Mouse (Mus musculus) cortical plate, adult 2 months (tissue): ENCODE measurements at regions not wholly inside any gene's neighbourhood (a gene's known extent, or its start where the extent isn't known, plus 50 kb on each side); places are given as distances from the start of the nearest gene placed in this dataset.
A peak's percentile ranks its signal among the peaks of the same experiment; 100 is the strongest.

Source experiments
- H3K27ac ChIP-seq: fragments of 200-500 bp; 2 replicates; pipeline ENCODE4 v1.5.1; 2012; ENCODE audit warnings: low read length, control low read depth, inconsistent platforms; ENCODE audit not compliant: insufficient read depth
- H3K4me1 ChIP-seq: fragments of 200-500 bp; 2 replicates; pipeline ENCODE4 v1.6.1; 2011; ENCODE audit warnings: low read length; ENCODE audit not compliant: control insufficient read depth, insufficient read depth
- H3K4me3 ChIP-seq: fragments of 200-500 bp; 2 replicates; pipeline ENCODE4 v1.5.1; 2011; ENCODE audit warnings: mild to moderate bottlenecking, low read length, control low read depth; ENCODE audit not compliant: insufficient read depth
- CTCF ChIP-seq: fragments of 200-500 bp; IDR thresholded peaks from 2 replicates; pipeline ENCODE4 v1.5.1; 2011; ENCODE audit warnings: mild to moderate bottlenecking, control low read depth, low read length; ENCODE audit not compliant: insufficient read depth; ENCODE audit errors: extremely low read depth
- POLR2A ChIP-seq: fragments of 200-500 bp; IDR thresholded peaks from 2 replicates; pipeline ENCODE4 v1.6.1; 2011; ENCODE audit warnings: mild to moderate bottlenecking, low read length, control low read depth; ENCODE audit not compliant: insufficient read depth; ENCODE audit errors: extremely low read depth

DNA sequence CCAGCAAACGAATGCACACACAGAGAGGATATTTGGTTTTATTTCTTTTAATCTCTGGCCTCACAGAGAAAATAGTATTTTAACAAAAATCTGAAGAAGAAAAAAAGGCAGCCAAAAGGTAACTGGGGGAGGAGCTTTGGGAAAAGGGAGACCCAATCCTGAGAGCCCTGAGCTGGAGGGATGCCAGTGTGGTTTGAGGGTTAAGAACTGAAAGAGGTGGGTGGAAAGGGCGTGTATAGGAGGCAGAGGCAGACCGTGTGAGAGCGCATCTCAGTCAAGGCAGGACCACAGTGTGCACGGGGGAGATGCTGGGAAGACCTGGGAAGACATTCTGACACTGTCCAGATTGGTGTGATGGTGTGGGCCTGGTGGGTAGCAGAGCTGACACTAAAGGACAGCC, 138.4 kb upstream of the Ccdc54 start:
- Histone ChIP-seq H3K4me1 (no peaks in the 10 kb centered on the region), H3K27ac (no peak overlapping the region), H3K4me3 (no peak overlapping the region)
- no peak for TF ChIP-seq POLR2A
- no peak for TF ChIP-seq CTCF

DNA sequence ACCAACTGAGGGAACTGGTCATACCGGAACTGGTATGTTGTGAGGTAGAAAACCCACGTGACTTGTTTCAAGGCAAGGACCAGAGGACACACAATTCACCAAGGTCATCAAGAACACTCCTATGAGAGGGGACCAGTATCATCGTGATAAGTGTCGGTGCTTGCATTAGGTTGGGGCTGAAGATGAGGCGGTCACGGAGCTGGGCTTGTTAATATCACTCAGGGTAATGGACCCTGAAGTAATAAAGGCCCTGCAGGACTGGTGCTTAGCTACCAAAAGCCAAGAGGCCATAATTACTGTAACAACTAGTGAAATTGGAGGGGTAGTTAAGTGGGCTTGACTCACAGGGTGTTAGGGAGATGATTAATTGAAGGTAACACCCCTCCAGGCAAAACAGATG, 132.2 kb upstream of the Ccdc54 start:
- no peak overlapping the region for H3K27ac ChIP-seq
- H3K4me3 ChIP-seq, result no peak overlapping the region
- TF ChIP-seq CTCF (no peak), POLR2A (no peak)
- no peaks in the 10 kb centered on the region for H3K4me1 ChIP-seq

DNA sequence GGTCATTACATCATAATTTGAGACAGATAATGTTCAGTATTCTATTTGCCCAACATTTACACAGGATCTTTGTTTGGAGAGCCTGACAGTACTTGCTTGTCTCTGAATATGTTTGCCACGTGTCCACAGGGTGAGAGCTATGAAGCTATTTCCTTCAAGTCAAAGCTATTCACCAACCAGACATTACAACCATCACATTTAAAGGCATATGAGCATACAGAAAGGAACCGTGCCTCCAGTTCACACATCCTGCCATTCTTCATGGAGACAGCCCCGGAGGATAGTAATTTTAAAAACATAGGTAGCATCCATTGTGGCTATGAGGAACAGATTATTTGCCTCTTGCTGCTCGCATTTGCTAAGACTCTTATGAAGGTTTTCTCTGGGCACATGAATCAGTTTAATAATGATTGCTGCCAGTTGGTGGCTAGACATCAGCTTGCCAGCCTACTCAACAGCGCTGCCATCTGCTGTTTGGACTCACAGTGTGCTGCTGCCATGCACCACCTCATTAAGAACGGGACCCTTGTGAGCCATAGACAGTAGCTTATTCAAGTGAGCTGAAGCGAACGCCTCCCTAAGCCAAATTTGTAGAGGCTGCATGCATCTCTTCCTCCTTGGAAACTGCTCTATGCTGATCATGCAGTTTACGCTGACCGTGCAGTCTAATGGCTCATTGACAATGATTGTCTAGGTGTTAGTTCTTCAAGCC, 126.5 kb upstream of the Ccdc54 start:
- TF ChIP-seq POLR2A, result no peak
- TF ChIP-seq CTCF, result peak; percentile 23; the same call in 1 of the 2 replicates
- Histone ChIP-seq H3K27ac (no peak overlapping the region), H3K4me3 (no peak overlapping the region), H3K4me1 (no peaks in the 10 kb centered on the region; the same call in 1 of the 2 replicates)

DNA sequence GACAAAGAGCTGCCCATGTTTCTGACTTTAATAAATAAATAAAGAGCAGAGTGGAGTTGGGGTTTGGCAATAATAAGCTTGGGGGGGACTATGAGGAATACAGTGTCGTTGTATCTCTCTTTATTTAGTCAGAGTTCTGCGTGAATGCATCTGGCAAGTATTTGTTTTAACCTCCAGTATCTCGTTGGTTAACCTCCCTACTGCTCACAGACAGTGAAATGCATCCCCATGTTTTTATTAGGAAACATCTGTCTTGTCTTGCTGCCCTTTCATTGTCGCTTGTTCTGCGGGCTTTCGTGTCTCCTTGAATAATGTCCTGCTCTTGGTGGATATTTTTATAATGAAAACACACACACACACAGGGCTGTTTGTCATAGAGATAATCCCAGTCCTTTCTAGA, 118.8 kb upstream of the Ccdc54 start:
- H3K4me1 ChIP-seq, result no peaks in the 10 kb centered on the region
- no peak overlapping the region for H3K4me3 ChIP-seq
- H3K27ac ChIP-seq, result no peak overlapping the region
- no peak for TF ChIP-seq CTCF
- TF ChIP-seq POLR2A, result no peak

DNA sequence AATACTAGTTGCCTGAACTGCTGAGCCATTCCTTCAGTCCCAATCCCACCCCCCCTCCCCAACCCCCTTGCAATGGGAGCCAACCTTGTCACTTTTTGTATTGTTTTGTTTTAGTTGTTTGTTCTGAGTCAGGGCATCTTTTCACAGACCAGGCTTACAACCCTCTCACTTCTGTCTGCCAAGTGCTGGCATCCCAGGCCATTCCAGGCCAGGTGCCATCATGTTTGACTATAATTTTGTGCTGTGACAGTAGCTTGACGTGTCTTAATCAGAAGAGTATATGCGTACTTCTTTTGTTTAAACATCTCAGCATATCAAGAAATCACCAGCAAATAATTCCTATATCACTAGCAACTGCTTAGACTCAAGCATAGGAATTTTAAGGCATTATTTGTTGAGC, 117.0 kb upstream of the Ccdc54 start:
- no peaks in the 10 kb centered on the region for H3K4me1 ChIP-seq

DNA sequence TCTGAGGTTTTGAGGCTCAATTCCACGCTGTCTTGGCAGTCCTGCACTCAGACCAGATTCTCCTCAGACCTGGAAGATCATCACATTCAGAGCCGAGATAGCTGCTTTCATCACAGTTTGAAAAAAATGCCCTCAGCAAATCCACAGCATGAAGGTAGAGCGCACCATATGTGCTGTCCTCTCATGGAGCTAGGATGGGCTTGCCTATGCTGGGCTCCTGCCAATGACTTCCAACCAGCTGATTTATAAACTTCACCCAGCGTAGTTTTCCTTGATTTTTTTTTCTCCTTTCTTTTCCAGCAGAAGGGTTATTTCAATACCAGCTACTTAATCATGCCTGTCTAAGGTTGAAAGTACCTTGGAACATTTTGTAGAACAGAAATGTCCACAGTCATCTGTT, 115.0 kb upstream of the Ccdc54 start:
- Histone ChIP-seq H3K4me3 (no peak overlapping the region), H3K27ac (no peak overlapping the region), H3K4me1 (no peaks in the 10 kb centered on the region)
- TF ChIP-seq POLR2A (no peak), CTCF (no peak)

More for the DNA sequence above, 117.0 kb upstream of the Ccdc54 start:
- TF ChIP-seq CTCF (no peak), POLR2A (no peak)
- no peak overlapping the region for H3K4me3 ChIP-seq
- no peak overlapping the region for H3K27ac ChIP-seq

DNA sequence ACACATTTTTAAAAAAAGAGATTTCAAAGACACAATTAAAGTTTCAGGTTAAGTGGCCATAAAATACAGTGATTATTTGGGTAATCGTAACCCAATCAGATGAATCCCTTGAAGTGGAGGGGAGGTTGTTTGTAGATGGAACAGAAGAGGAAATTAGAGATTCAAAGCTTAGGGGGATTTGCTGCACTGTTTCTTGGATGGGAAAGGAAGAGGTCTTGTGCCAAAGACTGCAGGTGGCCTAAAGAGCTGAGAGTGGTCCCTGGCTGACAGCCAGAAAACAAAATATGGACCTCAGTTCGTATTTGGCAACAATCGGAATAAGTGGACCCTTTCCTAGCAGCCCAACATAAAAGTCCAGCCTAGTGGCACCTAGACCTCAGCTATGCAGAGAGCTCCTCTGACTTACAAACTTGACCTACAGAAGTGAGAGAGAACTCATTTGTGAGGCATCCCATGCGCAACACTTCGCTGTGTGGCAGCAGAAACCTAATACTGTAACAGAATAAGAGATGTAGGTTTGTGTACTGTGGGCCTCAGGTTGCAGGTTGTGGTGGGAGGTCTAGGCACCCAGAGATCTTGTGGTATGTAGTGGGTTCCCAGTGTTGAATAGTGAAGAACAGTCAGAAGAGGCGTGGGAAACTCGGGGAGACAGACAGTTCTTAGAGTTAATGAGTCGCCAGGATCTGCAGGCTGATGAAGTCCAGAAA, 110.0 kb upstream of the Ccdc54 start:
- Histone ChIP-seq H3K4me1 (no peaks in the 10 kb centered on the region), H3K27ac (no peak overlapping the region), H3K4me3 (no peak overlapping the region)
- TF ChIP-seq POLR2A (no peak), CTCF (no peak)

DNA sequence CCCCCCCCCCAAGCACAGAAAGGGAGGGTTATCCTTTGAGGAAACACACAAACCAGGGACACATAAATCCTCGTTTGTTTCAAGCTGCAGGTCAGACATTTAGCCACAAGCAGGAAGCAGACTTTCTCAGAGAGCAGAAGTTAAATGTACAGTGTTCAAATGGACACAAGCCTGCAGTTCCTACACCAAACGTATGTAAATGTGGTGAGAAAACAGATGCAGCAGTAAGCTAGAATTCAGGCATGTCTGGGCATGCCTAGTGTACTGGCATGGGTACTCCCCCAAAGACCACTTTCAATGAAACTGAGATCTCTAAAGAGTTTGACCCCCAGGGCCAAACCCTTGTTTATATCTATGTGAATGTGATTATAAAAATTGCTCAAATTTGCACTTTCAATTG, 109.2 kb upstream of the Ccdc54 start:
- Histone ChIP-seq H3K27ac (no peak overlapping the region), H3K4me1 (no peaks in the 10 kb centered on the region), H3K4me3 (no peak overlapping the region)
- TF ChIP-seq CTCF (no peak), POLR2A (no peak)

DNA sequence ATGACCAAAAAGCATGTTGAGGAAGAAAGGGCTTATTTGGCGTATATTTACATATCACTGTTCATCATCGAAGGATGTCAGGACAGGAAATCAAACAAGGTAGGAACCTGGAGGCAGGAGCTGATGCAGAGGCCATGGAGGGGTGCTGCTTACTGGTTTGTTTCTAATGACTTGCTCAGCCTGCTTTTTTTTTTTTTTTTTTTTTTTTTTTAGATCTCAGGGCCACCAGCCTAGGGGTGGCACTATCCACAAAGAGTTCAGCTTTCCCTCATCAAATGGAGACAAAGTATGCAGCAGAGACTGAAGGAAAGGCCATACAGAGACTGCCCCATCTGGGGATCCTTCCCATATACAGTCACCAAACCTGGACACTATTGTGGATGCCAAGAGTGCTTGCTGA, 106.8 kb upstream of the Ccdc54 start:
- TF ChIP-seq CTCF, result no peak
- TF ChIP-seq POLR2A, result no peak
- no peak overlapping the region for H3K4me3 ChIP-seq
- H3K4me1 ChIP-seq, result no peaks in the 10 kb centered on the region
- H3K27ac ChIP-seq, result no peak overlapping the region

DNA sequence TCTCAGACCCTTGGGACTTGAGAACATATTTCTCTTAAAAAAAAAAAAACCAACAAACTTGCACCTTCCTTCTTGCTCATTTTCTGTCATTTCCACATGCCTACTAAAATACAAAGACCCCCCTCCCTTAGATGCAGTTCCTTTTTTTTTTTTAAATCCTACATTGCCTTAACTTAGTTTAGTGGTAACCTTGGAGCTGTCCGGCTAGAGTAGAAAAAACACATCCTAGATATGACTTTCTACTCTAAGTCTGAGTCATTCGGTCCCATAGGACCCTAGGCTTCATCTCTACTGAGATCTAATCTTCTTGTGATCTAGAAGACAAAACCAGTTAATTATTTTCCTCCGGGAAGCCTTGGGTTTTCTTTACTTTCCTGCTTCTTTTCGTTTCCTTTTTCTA, 105.1 kb upstream of the Ccdc54 start:
- Histone ChIP-seq H3K4me3 (no peak overlapping the region), H3K27ac (no peak overlapping the region), H3K4me1 (no peaks in the 10 kb centered on the region)

DNA sequence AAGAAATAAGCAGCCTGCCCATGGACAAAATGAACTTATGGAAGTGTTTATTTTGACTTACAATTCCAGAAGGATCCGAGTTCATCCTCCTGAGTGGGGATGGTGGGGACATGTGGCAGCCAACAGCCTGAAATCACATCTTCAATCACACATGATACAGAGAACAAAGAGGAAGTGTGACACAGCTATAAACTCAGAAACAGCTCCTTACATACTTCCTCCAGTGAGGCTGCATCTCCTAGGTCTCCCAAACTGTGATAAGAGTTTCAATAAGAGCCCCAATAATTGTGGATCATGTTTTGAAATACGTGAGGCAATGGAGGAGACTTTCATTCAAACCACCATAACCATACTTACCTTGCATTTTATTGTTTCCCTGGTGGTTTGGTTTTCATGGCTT, 103.1 kb upstream of the Ccdc54 start:
- no peak overlapping the region for H3K4me3 ChIP-seq
- H3K4me1 ChIP-seq, result no peaks in the 10 kb centered on the region; the same call in 1 of the 2 replicates
- TF ChIP-seq CTCF, result no peak
- no peak for TF ChIP-seq POLR2A
- H3K27ac ChIP-seq, result no peak overlapping the region

More for the DNA sequence above, 105.1 kb upstream of the Ccdc54 start:
- no peak for TF ChIP-seq POLR2A
